Mouse (Mus musculus) heart, embryonic 11.5 days (tissue): Measurements from ENCODE around the gene Lce3e. TPM values are rescaled to one million over a fixed set of nuclear protein-coding genes. Genes with fewer than 3 reads are reported as not detected.

Experiments
- ATAC-seq: fragments of 200-750 bp; cut with Nextera tagmentation; replicated peaks from 2 replicates; pipeline ENCODE4 v1.8.0; 2017; ENCODE audit warnings: moderate library complexity; ENCODE audit not compliant: insufficient number of reproducible peaks, low FRiP score, low TSS enrichment
- H3K27ac ChIP-seq: fragments of 300-500 bp; sonication (generic); 2 replicates; pipeline ENCODE4 v1.5.1; 2014; ENCODE audit warnings: mild to moderate bottlenecking, low read depth, low read length
- H3K27me3 ChIP-seq: fragments of 300-500 bp; sonication (generic); 2 replicates; pipeline ENCODE4 v1.6.1; 2014; ENCODE audit warnings: mild to moderate bottlenecking, low read length, mixed read lengths; ENCODE audit not compliant: control insufficient read depth, insufficient read depth
- H3K36me3 ChIP-seq: fragments of 300-500 bp; sonication (generic); 2 replicates; pipeline ENCODE4 v1.6.1; 2014; ENCODE audit warnings: mild to moderate bottlenecking, low read length, moderate library complexity, mixed read lengths; ENCODE audit not compliant: control insufficient read depth, insufficient read depth
- H3K4me1 ChIP-seq: fragments of 300-500 bp; sonication (generic); 2 replicates; pipeline ENCODE4 v1.6.1; 2014; ENCODE audit warnings: low read length; ENCODE audit not compliant: control insufficient read depth, insufficient read depth
- H3K4me2 ChIP-seq: fragments of 300-500 bp; sonication (generic); 2 replicates; pipeline ENCODE4 v1.6.1; 2014; ENCODE audit warnings: mild to moderate bottlenecking, moderate library complexity
- H3K4me3 ChIP-seq: fragments of 300-500 bp; sonication (generic); 2 replicates; pipeline ENCODE4 v1.5.1; 2014; ENCODE audit warnings: low read depth, low read length
- H3K9ac ChIP-seq: fragments of 300-500 bp; sonication (generic); 2 replicates; pipeline ENCODE4 v1.6.1; 2014; ENCODE audit warnings: mild to moderate bottlenecking, low read depth, low read length, moderate library complexity
- H3K9me3 ChIP-seq: fragments of 300-500 bp; sonication (generic); replicated peaks from 2 replicates; pipeline ENCODE4 v1.6.1; 2016; ENCODE audit warnings: low read length; ENCODE audit not compliant: control insufficient read depth
- WGBS: fragments of 180-500 bp; shearing (Covaris S2); extraction: QIAGEN DNeasy Blood & Tissue Kit; methylation state at CpG from one replicate; pipeline ENCODE4 v1.1.7; 2014; ENCODE audit not compliant: insufficient replicate concordance; 5-methylcytosine and 5-hydroxymethylcytosine counted together
- polyA plus RNA-seq: library from polyadenylated mRNA; unstranded; fragments of >200 nt; fragmentation: Nextera tagmentation; extraction: Ambion mirVana; gene quantifications from 2 replicates; pipeline ENCODE4 v1.2.1, GENCODE M21; 2014

Lce3e gene
- not detected in 2 replicates for polyA plus RNA-seq

GRCm38 (mm10) chr3:92966761-92967160 is at the start of gene Lce3e:
Gene Lce3e, plus strand, starts transcription at chr3:92967061.
- Histone ChIP-seq H3K9ac (no peak within 1 kb of the TSS), H3K9me3 (no peaks in the 10 kb centered on the region), H3K4me1 (no peaks in the 10 kb centered on the region), H3K27me3 (no peaks in the 10 kb centered on the region), H3K27ac (no peak within 1 kb of the TSS), H3K4me2 (no peak within 1 kb of the TSS), H3K4me3 (no peak within 1 kb of the TSS), H3K36me3 (no peaks in the 10 kb centered on the region)
- WGBS = 89% methylated on average over 2 of the region's 2 CpGs
- ATAC-seq = no peak

- H3K9me3 ChIP-seq = no peaks in the 10 kb centered on the region
- no peak overlapping the region for H3K9ac ChIP-seq
- H3K4me2 ChIP-seq = no peak overlapping the region
- no peaks in the 10 kb centered on the region for H3K36me3 ChIP-seq
- 54% methylated on average over 4 of the region's 4 CpGs for WGBS
- H3K4me1 ChIP-seq = no peaks in the 10 kb centered on the region
- H3K27ac ChIP-seq = no peak overlapping the region
- no peak overlapping the region for H3K4me3 ChIP-seq
- no peak for ATAC-seq
- H3K27me3 ChIP-seq = no peaks in the 10 kb centered on the region
Observed at GRCm38 (mm10) chr3:92920364-92920763, 46.5 kb upstream of the Lce3e start.

GRCm38 (mm10) chr3:92926130-92926529 is 40.7 kb upstream of the Lce3e start, which contains the start of gene Lce3a:
Gene Lce3a, minus strand, starts transcription at chr3:92926230.
- WGBS = 57% methylated on average over 2 of the region's 2 CpGs
- H3K9ac ChIP-seq = no peak within 1 kb of the TSS
- H3K4me3 ChIP-seq = no peak within 1 kb of the TSS

GRCm38 (mm10) chr3:92932679-92933078 is 34.2 kb upstream of the Lce3e start, which contains the start of gene Lce3b:
Gene Lce3b, plus strand, starts transcription at chr3:92932979.
- no peak for ATAC-seq
- H3K4me1 ChIP-seq = no peaks in the 10 kb centered on the region
- 59% methylated on average over 2 of the region's 2 CpGs for WGBS
- no peak within 1 kb of the TSS for H3K4me2 ChIP-seq
- no peaks in the 10 kb centered on the region for H3K9me3 ChIP-seq
- no peaks in the 10 kb centered on the region for H3K27me3 ChIP-seq
- no peak within 1 kb of the TSS for H3K9ac ChIP-seq
- no peak within 1 kb of the TSS for H3K27ac ChIP-seq
- no peaks in the 10 kb centered on the region for H3K36me3 ChIP-seq
- H3K4me3 ChIP-seq = no peak within 1 kb of the TSS

More at GRCm38 (mm10) chr3:92926130-92926529, 40.7 kb upstream of the Lce3e start, which contains the start of gene Lce3a:
- Histone ChIP-seq H3K27ac (no peak within 1 kb of the TSS), H3K4me1 (no peaks in the 10 kb centered on the region), H3K27me3 (no peaks in the 10 kb centered on the region), H3K4me2 (no peak within 1 kb of the TSS), H3K36me3 (no peaks in the 10 kb centered on the region), H3K9me3 (no peaks in the 10 kb centered on the region)
- no peak for ATAC-seq

GRCm38 (mm10) chr3:92944186-92944585 is 22.7 kb upstream of the Lce3e start, which contains the start of gene Lce3c:
Gene Lce3c, plus strand, starts transcription at chr3:92944486.
- no peak within 1 kb of the TSS for H3K9ac ChIP-seq
- H3K27me3 ChIP-seq = no peaks in the 10 kb centered on the region
- no peaks in the 10 kb centered on the region for H3K4me1 ChIP-seq
- H3K27ac ChIP-seq = no peak within 1 kb of the TSS
- ATAC-seq = no peak
- WGBS = 73% methylated on average over 1 of the region's 1 CpGs
- H3K4me2 ChIP-seq = no peak within 1 kb of the TSS
- no peak within 1 kb of the TSS for H3K4me3 ChIP-seq
- H3K9me3 ChIP-seq = no peaks in the 10 kb centered on the region
- H3K36me3 ChIP-seq = no peaks in the 10 kb centered on the region

GRCm38 (mm10) chr3:92957090-92957489 is 9.8 kb upstream of the Lce3e start, which contains the start of gene Lce3d:
Gene Lce3d, plus strand, starts transcription at chr3:92957390.
- Histone ChIP-seq H3K9me3 (no peaks in the 10 kb centered on the region), H3K4me3 (no peak within 1 kb of the TSS), H3K4me1 (no peaks in the 10 kb centered on the region), H3K9ac (no peak within 1 kb of the TSS), H3K27ac (no peak within 1 kb of the TSS), H3K36me3 (no peaks in the 10 kb centered on the region), H3K27me3 (no peaks in the 10 kb centered on the region), H3K4me2 (no peak within 1 kb of the TSS)
- WGBS = 87% methylated on average over 1 of the region's 1 CpGs
- no peak for ATAC-seq

- no peaks in the 10 kb centered on the region for H3K27me3 ChIP-seq
- H3K9me3 ChIP-seq = no peaks in the 10 kb centered on the region
- H3K9ac ChIP-seq = no peak overlapping the region
- H3K4me3 ChIP-seq = no peak overlapping the region
- no peak for ATAC-seq
- no peaks in the 10 kb centered on the region for H3K4me1 ChIP-seq
- no peak overlapping the region for H3K4me2 ChIP-seq
- no peaks in the 10 kb centered on the region for H3K36me3 ChIP-seq
- 54% methylated on average over 2 of the region's 2 CpGs for WGBS
- H3K27ac ChIP-seq = no peak overlapping the region
Observed at GRCm38 (mm10) chr3:92978484-92978883, 11.6 kb downstream of the Lce3e start.

GRCm38 (mm10) chr3:92991926-92992325 is 25.1 kb downstream of the Lce3e start, which contains the start of gene Lce3f:
Gene Lce3f, plus strand, starts transcription at chr3:92992226.
- Histone ChIP-seq H3K9me3 (no peaks in the 10 kb centered on the region), H3K9ac (no peak within 1 kb of the TSS), H3K4me1 (no peaks in the 10 kb centered on the region), H3K36me3 (no peaks in the 10 kb centered on the region), H3K4me3 (no peak within 1 kb of the TSS), H3K27me3 (no peaks in the 10 kb centered on the region), H3K27ac (no peak within 1 kb of the TSS), H3K4me2 (no peak within 1 kb of the TSS)
- no peak for ATAC-seq

- H3K9me3 ChIP-seq = no peaks in the 10 kb centered on the region
- 8% methylated on average over 7 of the region's 7 CpGs for WGBS
- H3K4me3 ChIP-seq = no peak overlapping the region
- H3K27ac ChIP-seq = no peak overlapping the region
- no peak overlapping the region for H3K4me2 ChIP-seq
- no peaks in the 10 kb centered on the region for H3K36me3 ChIP-seq
- H3K9ac ChIP-seq = no peak overlapping the region
- ATAC-seq = peak; percentile 65; the same call in 1 of the 2 replicates
- no peaks in the 10 kb centered on the region for H3K27me3 ChIP-seq
- no peaks in the 10 kb centered on the region for H3K4me1 ChIP-seq
Observed at GRCm38 (mm10) chr3:92998691-92999090, 31.8 kb downstream of the Lce3e start.
